Mouse (Mus musculus) hindbrain, postnatal 0 days (tissue): ENCODE results near the gene Bpifc. TPM values are rescaled to one million over a fixed set of nuclear protein-coding genes. Genes with fewer than 3 reads are reported as not detected.

Source experiments
- ATAC-seq: fragments of 200-750 bp; cut with Nextera tagmentation; 2 replicates; pipeline ENCODE4 v1.8.0; 2017; ENCODE audit warnings: mild to moderate bottlenecking, moderate TSS enrichment, moderate library complexity
- DNase-seq: peaks from one replicate; pipeline ENCODE4 v3.0.0-alpha.2; 2015; ENCODE audit warnings: low spot score
- H3K27ac ChIP-seq: fragments of 300-500 bp; sonication (generic); 2 replicates; pipeline ENCODE4 v1.5.1; 2014; ENCODE audit warnings: mild to moderate bottlenecking
- H3K27me3 ChIP-seq: fragments of 300-500 bp; sonication (generic); 2 replicates; pipeline ENCODE4 v1.6.1; 2014; ENCODE audit warnings: low read length, mixed read lengths; ENCODE audit not compliant: insufficient read depth
- H3K36me3 ChIP-seq: fragments of 300-500 bp; sonication (generic); 2 replicates; pipeline ENCODE4 v1.6.1; 2014; ENCODE audit warnings: low read length, mixed read lengths; ENCODE audit not compliant: insufficient read depth
- H3K4me1 ChIP-seq: fragments of 300-500 bp; sonication (generic); 2 replicates; pipeline ENCODE4 v1.6.1; 2014; ENCODE audit warnings: antibody characterized with exemption, low read length, mixed read lengths; ENCODE audit not compliant: insufficient read depth
- H3K4me2 ChIP-seq: fragments of 300-500 bp; sonication (generic); 2 replicates; pipeline ENCODE4 v1.6.1; 2014; ENCODE audit warnings: low read depth, mild to moderate bottlenecking, low read length, moderate library complexity, mixed read lengths
- H3K4me3 ChIP-seq: fragments of 300-500 bp; sonication (generic); 2 replicates; pipeline ENCODE4 v1.5.1; 2014; ENCODE audit warnings: low read length
- H3K9ac ChIP-seq: fragments of 300-500 bp; sonication (generic); replicated peaks from 2 replicates; pipeline ENCODE4 v1.6.1; 2014; ENCODE audit warnings: mild to moderate bottlenecking, low read length, moderate library complexity, mixed read lengths
- H3K9me3 ChIP-seq: fragments of 300-500 bp; sonication (generic); 2 replicates; pipeline ENCODE4 v1.6.1; 2016; ENCODE audit warnings: low read length, mixed read lengths
- CTCF ChIP-seq: IDR thresholded peaks from 2 replicates; pipeline ENCODE4 v1.5.1; 2016; ENCODE audit warnings: antibody characterized with exemption, control low read depth, low read depth
- WGBS: fragments of 180-500 bp; shearing (Covaris S2); extraction: QIAGEN DNeasy Blood & Tissue Kit; methylation state at CpG from one replicate; pipeline ENCODE4 v1.1.7; 2014; 5-methylcytosine and 5-hydroxymethylcytosine counted together
- polyA plus RNA-seq: library from polyadenylated mRNA; unstranded; fragments of >200 nt; fragmentation: Nextera tagmentation; extraction: Ambion mirVana; gene quantifications from 2 replicates; pipeline ENCODE4 v1.2.1, GENCODE M21; 2015
- total RNA-seq: library from RNA; depleted of rRNA; stranded (reverse); fragments of >200 nt; gene quantifications from 2 replicates; pipeline ENCODE4 v1.2.3, GENCODE M21; 2014

Bpifc gene
- total and polyA plus RNA-seq, 2 experiments from 2014 or later: 0.11 TPM; not detected in 1

DNA sequence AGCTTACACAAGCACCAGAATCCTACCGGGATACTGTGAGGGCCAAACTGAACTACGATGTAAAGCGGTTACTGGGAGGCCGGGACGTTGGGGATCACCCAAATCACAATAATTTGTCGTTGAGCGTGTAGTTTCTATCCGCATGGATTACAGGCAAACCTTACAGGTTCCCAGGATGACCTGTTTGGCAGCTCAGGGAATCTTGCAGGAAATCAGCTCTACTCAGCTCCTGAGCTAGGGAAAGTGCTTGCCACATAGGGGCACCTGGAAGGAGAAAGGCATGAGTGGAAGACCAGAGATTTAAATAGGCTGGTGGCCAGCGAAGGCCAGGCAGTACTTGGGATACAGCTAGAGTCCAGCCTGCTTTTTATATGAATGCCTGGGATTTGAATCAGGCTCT is 17.9 kb downstream of the Bpifc start:
- no peak overlapping the region for H3K27ac ChIP-seq

DNA sequence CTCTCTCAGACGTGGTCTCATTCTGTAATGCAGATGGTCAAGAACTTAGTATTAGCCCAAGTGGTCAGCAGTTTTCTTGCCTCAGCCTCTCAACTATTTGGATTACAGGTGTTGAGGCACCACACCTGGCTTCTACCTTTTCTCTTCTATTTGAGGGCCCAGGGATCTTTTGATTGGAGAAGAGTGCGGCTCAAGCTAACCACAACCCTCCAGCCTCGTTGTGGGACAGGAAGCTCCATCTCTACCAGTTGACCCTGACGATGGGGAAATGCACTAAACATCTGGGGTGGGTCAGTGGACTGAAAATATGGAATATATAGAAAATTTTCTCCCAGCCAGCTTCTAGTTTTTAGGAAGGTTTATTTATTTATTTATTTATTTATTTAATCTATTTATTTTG is 19.3 kb downstream of the Bpifc start:
- Histone ChIP-seq H3K9me3 (no peaks in the 10 kb centered on the region), H3K4me1 (no peaks in the 10 kb centered on the region), H3K4me3 (no peak overlapping the region), H3K27me3 (no peaks in the 10 kb centered on the region), H3K9ac (no peak overlapping the region), H3K27ac (no peak overlapping the region), H3K36me3 (no peaks in the 10 kb centered on the region), H3K4me2 (no peak overlapping the region)
- ATAC-seq: no peak
- no peak for DNase-seq
- 87% methylated on average over 4 of the region's 4 CpGs for WGBS
- TF ChIP-seq CTCF: no peak

More for the DNA sequence above, 17.9 kb downstream of the Bpifc start:
- H3K9ac ChIP-seq: no peak overlapping the region
- no peaks in the 10 kb centered on the region for H3K9me3 ChIP-seq
- no peaks in the 10 kb centered on the region for H3K27me3 ChIP-seq
- 86% methylated on average over 9 of the region's 9 CpGs for WGBS
- no peak overlapping the region for H3K4me2 ChIP-seq
- no peak for ATAC-seq
- no peak overlapping the region for H3K4me3 ChIP-seq
- H3K36me3 ChIP-seq: no peaks in the 10 kb centered on the region
- no peaks in the 10 kb centered on the region for H3K4me1 ChIP-seq
- no peak for DNase-seq
- no peak for TF ChIP-seq CTCF

DNA sequence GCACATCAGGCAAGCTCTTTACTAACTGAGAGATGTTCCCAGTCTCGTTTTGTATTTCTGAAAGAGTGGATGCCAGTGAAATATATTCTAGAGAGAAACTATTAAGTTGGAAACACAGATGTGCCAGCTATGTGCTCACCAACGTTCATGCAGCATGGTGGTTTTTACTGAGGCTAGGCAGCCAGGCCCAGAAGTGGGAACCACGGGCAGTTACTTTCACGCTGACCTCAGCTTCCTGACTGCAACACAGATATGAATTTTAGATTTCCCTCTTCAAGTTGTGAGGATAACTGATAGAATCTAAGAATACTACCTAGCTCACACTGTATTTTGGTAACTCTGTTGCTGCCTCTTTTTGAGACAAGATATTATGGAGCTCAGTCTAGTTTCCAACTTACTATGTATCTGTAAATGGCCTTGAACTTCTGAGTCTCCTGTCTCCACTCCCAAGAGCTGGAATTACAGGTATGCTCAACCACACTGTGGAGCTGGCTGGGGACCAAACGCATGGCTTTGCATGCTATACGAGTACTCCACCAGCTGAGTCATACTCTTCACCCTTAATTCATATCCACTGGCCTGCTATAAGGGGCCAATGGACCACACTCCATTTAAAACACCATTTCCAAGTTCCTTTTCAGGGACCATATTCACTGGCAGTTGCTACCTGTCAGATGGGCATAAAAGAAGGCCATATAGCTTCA is 22.1 kb downstream of the Bpifc start:
- no peak for DNase-seq
- Histone ChIP-seq H3K4me2 (no peak overlapping the region), H3K36me3 (no peaks in the 10 kb centered on the region), H3K27me3 (no peaks in the 10 kb centered on the region), H3K9me3 (no peaks in the 10 kb centered on the region), H3K9ac (no peak overlapping the region), H3K4me1 (no peaks in the 10 kb centered on the region), H3K4me3 (no peak overlapping the region), H3K27ac (no peak overlapping the region)
- 84% methylated on average over 6 of the region's 6 CpGs for WGBS
- TF ChIP-seq CTCF: no peak
- no peak for ATAC-seq

DNA sequence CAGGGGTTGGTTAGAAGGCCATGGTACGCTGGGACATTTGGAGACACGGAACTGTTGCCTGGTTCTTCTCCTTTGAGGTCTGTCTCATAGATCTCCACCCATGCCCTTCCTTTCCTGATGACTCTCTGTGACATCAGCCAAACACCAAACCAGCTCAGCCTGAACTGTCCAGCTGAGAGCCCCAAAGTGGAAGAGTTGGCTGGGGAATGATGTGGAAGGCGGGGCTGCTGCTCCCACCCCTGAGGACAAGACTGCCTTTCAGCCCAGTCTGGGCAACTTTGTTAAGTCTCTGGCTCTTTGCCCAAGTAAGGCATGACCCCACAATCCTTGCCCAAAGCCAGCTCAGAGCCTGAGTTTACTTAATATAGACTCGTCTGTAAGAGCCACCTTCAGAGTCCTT is 38.8 kb downstream of the Bpifc start:
- no peaks in the 10 kb centered on the region for H3K9me3 ChIP-seq
- DNase-seq (peak; percentile 75), ATAC-seq (peak; percentile 93)
- H3K27me3 ChIP-seq: no peaks in the 10 kb centered on the region
- H3K4me1 ChIP-seq: no peaks in the 10 kb centered on the region
- 68% methylated on average over 4 of the region's 4 CpGs for WGBS
- H3K27ac ChIP-seq: peak overlapping the region; percentile 20; the same call in 1 of the 2 replicates
- H3K9ac ChIP-seq: no peak overlapping the region
- no peak overlapping the region for H3K4me2 ChIP-seq
- H3K36me3 ChIP-seq: no peaks in the 10 kb centered on the region
- no peak for TF ChIP-seq CTCF
- H3K4me3 ChIP-seq: no peak overlapping the region

- DNase-seq (no peak), ATAC-seq (no peak)
- Histone ChIP-seq H3K36me3 (no peaks in the 10 kb centered on the region), H3K4me3 (no peak overlapping the region), H3K4me1 (no peaks in the 10 kb centered on the region), H3K9ac (no peak overlapping the region), H3K27me3 (no peaks in the 10 kb centered on the region), H3K27ac (no peak overlapping the region), H3K4me2 (no peak overlapping the region), H3K9me3 (no peaks in the 10 kb centered on the region)
- WGBS: 88% methylated on average over 9 of the region's 9 CpGs
- no peak for TF ChIP-seq CTCF
Measured at GRCm38 (mm10) chr10:85971826-85972225, 39.9 kb downstream of the Bpifc start.

GRCm38 (mm10) chr10:85969894-85970620 is 41.6 kb downstream of the Bpifc start:
- Histone ChIP-seq H3K36me3 (no peaks in the 10 kb centered on the region), H3K9ac (no peak overlapping the region), H3K9me3 (no peaks in the 10 kb centered on the region), H3K4me2 (no peak overlapping the region), H3K4me3 (no peak overlapping the region), H3K4me1 (no peaks in the 10 kb centered on the region), H3K27ac (no peak overlapping the region), H3K27me3 (no peaks in the 10 kb centered on the region)
- WGBS: 59% methylated on average over 8 of the region's 8 CpGs
- ATAC-seq (no peak), DNase-seq (no peak)
- TF ChIP-seq CTCF: no peak

GRCm38 (mm10) chr10:85968731-85969130 is 43.0 kb downstream of the Bpifc start:
- Histone ChIP-seq H3K27ac (no peak overlapping the region), H3K9me3 (no peaks in the 10 kb centered on the region), H3K36me3 (no peaks in the 10 kb centered on the region), H3K4me2 (no peak overlapping the region), H3K4me3 (no peak overlapping the region), H3K9ac (no peak overlapping the region), H3K27me3 (no peaks in the 10 kb centered on the region), H3K4me1 (no peaks in the 10 kb centered on the region)
- no peak for TF ChIP-seq CTCF
- no peak for ATAC-seq
- DNase-seq: no peak
- WGBS: 53% methylated on average over 2 of the region's 2 CpGs
